Mouse (Mus musculus): ENCODE measurements at regions not wholly inside any gene's neighbourhood (a gene's known extent, or its start where the extent isn't known, plus 50 kb on each side); places are given as distances from the start of the nearest gene placed in this dataset.

- DNase-seq = no peak
- intact Hi-C loops (cut with DNase I) = no loop called here
These were observed 404.0 kb upstream of the Defb41 start for GRCm38 (mm10) chr1:18668901-18669300.

DNA sequence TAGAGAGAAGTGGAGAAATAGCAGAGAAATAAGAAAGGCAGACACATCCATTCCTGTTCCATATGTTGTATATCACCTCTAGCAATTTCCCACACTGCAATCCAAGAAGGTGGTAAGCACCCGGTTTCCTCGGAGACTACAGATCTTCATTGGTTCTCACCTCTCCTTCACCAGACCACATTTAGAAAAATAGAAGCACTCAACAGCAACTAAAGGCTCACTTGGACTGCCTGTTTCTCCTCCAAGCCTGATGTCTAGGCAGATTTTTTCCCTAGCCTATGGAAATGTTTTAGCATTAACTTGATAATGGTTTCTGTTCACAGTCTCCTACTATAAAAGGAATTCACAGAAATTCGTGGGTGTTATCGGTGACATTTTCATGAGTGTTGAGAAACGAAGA is 403.3 kb upstream of the Defb41 start:
- intact Hi-C loops (cut with DNase I) = no loop called here
- DNase-seq = no peak

DNA sequence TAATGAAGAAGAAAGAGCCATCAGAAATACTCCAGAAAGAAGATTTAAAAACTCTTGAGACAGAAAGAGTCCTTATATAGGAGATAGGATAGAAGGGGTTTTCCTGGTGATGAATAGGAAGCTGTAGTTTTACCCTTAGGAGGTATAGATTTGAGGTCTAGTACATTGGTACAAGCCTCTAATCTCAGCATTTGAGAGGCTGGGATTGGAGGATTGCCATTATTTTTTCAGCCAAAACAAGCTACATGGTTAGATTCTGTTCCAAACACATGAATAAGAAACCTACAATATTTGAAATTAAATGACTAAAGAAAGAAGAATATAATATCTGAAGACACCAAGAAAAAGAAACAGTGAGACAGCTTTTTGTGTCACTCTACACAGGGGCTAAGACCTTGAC is 375.9 kb upstream of the Defb41 start:
- intact Hi-C loops (cut with DNase I) = no loop called here
- no peak for DNase-seq

DNA sequence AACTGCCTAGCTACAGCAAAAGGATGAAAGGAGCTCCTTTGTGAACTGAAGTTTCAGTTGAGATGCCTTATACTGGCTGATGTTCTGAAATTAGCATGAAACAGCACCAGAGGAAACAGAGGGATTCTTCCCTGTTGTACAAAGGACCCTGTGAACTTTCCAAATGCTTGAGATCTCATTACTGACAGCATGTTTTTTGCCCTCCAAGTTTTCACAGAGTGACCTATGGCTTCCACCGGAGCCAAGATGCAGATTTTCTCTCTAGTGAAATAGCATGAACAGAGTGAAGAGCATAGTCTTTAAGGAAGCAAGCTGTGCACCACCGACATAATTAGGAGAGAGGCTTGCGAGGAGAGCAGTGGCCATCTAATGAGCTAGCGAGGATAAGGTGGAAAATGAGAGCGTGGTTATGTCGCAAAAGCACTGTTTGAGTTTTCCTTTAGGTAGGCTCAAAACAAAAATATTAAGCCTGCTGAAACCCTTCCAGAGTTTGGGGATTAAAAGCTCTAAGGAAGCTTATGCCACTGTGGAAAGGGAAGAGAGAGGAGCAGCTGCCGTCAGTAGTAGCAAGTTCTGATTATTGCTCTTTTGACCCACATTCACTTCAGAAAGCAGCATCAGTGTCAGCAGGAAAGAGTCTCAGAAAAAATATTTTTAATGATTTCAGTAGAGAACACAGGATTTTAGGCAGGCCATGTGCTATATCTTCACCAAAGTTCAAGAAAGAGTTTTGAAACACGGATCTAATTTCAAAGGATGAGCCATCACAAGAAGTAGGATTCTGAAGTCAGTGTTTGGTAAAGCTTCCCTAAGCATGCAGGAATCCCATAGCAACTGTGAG is 374.7 kb upstream of the Defb41 start:
- intact Hi-C loops (cut with DNase I) = no loop called here

DNA sequence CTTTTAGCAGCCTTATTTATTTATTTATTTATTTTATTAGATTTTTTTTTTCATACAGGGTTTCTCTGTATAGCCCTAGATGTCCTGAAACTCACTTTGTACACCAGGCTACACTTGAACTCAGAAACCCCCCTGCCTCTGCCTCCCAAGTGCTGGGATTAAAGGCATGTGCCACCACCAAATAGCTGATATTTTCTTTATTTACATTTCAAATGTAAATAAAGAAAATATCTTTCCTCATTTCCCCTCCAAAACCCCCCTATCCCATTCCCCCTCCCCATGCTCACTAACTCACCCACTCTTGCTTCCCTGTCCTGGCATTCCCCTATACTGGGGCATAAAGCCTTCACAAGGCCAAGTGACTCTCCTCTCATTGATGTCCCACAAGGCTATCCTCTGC is 372.4 kb upstream of the Defb41 start:
- no peak for DNase-seq
- intact Hi-C loops (cut with DNase I) = no loop called here

More for the DNA sequence above, 374.7 kb upstream of the Defb41 start:
- DNase-seq = no peak

- no peak for DNase-seq
- intact Hi-C loops (cut with DNase I) = no loop called here
These were observed 345.3 kb upstream of the Defb41 start for GRCm38 (mm10) chr1:18610231-18610630.

DNA sequence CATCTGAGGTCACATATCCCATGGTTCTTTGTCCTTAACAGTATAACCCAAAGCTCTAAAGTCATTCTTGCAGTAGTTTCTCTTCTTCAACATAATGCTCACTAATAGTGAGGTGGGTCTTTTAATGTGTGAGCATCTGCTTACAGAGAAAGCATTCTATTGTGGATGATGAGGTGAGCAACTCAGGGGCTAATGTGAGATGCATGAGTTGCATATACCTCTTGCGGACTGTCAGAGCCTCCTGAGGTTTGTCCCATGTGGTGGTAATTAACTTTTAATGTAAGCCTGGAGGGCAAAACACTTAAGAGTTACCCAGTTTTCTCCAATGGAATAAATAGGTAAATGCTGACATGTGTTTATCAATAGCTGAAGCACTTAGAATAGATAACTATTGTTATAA is 334.9 kb upstream of the Defb41 start:
- no peak for DNase-seq
- intact Hi-C loops (cut with DNase I) = no loop called here

DNA sequence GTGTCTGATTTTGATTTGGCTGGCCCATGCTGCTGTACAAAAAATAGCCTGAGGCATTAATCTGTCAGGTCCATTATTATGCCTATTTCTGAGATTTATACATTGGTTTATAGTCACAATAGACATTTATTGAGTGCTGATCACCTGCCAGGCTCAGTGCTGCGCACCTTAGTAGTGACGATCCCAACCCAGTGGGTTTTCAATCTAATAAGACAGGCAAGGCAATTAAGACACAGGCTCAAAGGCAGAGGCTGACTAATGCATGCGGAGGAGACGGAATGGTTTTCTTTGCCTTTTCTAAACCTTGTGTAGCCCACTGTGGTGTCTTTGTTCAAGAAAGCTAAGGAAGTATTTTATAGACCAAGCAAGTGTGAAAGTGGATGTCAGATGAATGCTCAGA is 334.0 kb upstream of the Defb41 start:
- DNase-seq = no peak
- intact Hi-C loops (cut with DNase I) = no loop called here

DNA sequence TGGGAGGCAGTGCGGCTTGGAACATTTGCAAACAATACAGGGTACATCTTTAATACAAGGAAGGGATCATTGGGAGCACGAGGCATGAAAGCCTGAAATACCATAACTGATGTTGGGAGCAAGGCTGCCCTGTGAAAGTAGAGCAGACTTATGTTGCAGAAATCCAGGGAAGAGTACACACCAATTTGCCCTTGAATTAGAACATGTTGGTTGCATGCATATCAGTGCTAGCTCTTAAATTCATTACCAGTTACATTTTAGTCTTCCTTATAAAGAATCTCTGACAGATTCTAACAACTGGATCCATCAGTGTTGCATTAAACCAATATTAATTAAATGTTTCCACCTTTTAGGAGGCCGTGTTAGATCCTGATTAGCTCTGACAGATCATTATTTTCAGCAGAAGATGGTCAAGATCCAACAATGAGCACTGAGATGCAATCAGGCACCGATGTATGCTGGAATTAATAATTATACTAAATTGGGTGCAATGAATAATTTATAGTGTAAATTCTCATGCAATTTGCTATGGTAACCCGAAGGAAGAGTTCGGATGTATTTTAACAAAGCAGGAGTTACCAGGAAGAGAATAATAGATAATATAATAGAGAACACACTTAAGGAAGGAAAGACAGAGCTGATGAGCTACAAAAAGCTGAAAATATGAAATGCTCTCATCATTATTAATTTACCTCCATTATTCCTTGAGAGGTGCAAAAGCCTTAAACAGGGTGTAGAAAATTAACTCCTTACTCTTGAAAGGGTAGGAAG is 318.6 kb upstream of the Defb41 start:
- no peak for DNase-seq
- intact Hi-C loops (cut with DNase I) = no loop called here

DNA sequence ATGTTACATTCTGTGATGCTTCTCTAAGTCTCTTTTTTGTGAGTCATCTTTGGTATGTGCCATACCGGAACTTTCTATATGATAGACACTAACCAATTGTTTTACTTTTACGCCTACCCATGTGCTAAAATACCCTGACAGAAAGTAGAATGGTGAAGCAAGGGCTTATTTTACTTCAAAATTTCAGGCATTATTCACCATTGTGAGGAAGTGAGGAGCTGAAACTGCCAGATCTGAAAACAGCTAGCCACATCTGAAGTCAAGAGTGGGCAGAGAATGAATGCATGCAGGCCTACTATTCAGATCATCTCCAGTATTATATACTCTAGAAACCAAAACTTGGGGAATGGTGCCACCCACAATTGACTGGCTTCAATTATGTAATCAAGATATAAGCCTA is 313.7 kb upstream of the Defb41 start:
- intact Hi-C loops (cut with DNase I) = no loop called here
- no peak for DNase-seq

DNA sequence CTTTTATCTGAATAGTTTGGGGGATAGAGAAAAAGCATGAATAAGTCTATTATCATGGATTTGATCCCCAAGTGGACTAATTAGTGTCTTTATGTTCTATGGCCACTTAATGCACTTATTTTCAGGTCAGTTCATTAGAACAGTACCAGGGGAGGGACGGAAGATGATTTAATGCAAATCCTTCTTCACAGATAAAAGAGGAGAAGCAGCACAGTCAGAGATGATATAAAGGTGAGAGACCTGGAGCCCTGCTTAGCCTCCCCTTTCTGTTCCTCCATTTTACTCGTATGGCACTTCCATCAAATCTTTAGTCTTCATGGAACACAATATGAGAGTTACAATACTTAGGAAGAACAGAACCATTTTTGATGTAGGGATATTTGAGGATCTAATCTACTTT is 302.1 kb upstream of the Defb41 start:
- intact Hi-C loops (cut with DNase I) = no loop called here

DNA sequence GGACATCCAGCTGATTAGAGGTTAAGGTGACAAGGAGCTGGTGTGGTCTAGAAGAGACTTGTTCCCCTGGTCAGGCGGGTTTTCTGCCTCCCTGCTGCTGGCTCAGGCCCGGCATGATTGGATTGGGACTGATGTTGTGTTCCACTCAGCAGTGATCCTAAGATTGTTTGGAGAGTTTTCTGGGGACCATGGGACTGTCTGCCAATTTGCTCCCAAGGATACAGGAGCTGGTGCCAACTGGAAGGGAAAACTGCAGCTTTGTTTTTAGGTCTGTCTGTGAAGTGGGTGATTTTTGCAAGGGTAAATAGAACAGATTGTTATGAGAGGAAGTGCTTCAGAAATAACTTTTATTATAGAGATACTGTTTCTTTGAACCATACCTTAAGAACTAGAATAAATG is 286.3 kb upstream of the Defb41 start:
- intact Hi-C loops (cut with DNase I) = no loop called here
- no peak for DNase-seq

More for the DNA sequence above, 302.1 kb upstream of the Defb41 start:
- no peak for DNase-seq

DNA sequence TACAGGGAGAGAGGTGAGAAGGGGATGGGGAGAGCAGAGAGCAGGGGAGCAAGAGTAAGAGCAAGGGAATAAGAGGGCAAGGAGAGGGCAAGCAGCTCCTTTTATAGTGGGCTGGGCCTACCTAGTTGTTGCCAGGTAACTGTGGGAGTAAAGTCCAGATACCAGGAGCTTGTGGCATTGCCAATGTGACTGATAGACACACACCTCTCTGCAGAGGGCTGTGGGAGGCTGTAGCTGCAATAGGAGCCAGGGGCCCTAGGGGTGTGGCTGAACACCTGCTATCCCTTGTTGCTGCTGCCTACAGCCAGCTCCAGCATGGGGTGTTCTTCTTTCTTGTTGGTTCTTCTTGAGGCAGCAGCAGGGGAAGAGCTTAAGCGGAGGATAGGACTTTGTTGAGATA is 266.8 kb upstream of the Defb41 start:
- intact Hi-C loops (cut with DNase I) = no loop called here
- no peak for DNase-seq

DNA sequence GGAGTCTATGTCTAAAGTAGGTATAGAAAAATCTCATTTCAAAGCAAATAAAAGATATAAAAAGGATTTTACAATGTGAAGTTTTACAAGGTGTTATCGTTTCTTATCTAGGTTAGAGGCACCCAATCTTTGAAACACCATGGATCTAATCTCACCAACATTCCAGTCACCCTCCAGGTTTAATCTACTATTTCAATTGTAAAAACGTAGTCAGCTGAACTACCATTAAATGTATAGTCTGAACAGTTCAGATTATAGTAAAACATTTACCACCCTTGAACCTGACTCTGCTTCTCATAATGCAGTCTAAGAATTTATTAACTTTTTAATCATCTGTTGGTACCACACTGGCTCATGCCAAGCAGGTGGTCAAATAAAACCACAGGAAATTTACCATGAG is 259.5 kb upstream of the Defb41 start:
- intact Hi-C loops (cut with DNase I) = no loop called here
- DNase-seq = no peak

DNA sequence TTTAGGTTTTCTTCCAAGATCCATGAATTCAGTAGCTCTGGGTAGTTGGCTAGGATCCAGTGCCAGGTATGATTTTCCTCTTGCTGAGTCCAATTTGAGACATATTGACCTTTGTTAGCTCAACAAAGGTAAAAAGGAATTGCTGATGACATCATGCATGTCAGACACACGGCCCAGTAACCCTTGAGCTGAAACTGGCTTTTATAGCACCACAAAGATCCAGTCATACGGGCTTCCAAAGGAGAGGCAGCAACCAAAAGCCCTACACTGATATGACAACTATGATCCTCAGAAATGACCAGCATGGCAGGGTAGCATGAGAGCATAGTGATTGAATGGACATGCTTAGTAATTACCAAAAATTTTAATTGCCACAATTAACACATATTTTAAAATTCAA is 258.0 kb upstream of the Defb41 start:
- no peak for DNase-seq
- intact Hi-C loops (cut with DNase I) = no loop called here

- intact Hi-C loops (cut with DNase I) = no loop called here
- DNase-seq = no peak
These were observed 247.8 kb upstream of the Defb41 start for GRCm38 (mm10) chr1:18512764-18513163.

GRCm38 (mm10) chr1:18498556-18498955 is 233.6 kb upstream of the Defb41 start:
- intact Hi-C loops (cut with DNase I) = no loop called here
- DNase-seq = no peak

GRCm38 (mm10) chr1:18468496-18468895 is 203.6 kb upstream of the Defb41 start:
- intact Hi-C loops (cut with DNase I) = no loop called here
- DNase-seq = no peak

- intact Hi-C loops (cut with DNase I) = no loop called here
- no peak for DNase-seq
These were observed 200.4 kb upstream of the Defb41 start for GRCm38 (mm10) chr1:18465303-18465829.

DNA sequence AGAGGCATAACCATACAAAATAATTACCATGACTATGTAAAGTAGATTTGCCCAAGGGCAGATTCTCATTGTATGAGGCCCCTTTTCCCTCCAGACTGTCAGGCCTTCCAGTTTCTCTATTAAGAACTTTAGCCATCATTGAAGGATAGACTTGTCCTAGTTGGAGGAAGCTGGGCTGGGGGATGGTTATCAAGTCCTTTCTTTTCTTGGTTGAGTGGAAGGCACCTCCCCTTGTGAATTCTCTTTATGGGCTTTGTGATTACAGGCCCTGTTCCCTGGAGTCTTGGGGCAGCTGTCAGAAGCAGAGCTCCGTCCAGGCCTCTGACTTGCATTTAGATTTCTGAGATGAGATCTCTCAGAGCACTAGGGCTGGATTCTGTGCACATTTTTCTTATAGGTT is 198.3 kb upstream of the Defb41 start:
- intact Hi-C loops (cut with DNase I) = no loop called here
- no peak for DNase-seq

DNA sequence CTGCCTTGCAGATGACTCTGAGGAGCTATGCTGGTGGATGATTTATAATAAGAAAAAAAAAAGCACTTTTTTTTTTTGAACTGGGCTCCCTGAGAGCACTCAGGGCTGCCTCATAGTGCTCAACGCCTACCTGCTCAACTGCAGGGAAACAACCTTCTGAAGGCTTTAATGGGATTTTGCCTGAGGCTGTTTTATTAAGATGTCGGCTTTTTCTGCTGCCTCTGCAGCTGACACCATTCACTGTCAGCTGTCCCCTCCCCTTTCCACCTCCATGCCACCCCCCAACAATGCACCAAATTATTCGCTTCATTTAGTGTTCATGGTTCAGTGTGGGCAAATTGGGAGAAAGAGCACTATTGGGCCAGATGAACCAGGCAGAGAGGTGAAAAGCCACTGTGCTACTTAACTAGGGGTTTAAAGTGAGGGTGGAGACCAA is 151.4 kb upstream of the Defb41 start:
- intact Hi-C loops (cut with DNase I) = no loop called here
- no peak for DNase-seq

DNA sequence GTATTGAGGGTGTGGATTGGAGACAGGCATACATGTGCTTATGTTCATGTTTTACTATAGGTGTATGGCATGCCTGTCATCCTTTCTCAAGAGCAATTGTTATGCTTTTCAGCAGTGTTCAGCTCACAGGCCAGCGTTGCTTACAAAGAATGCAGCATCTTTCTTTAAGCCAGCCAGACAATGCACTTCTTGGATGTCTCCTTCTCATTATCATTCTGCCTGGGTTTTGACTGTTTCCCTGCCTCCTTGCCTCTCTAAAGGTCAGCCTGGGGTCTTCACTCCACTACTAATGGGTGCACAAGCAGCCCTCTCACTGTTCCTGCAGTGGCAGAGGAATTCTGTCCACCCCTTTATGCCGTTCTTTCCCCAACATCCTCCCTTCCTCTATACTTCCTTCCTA is 150.9 kb upstream of the Defb41 start:
- intact Hi-C loops (cut with DNase I) = no loop called here
- DNase-seq = no peak
